Mouse (Mus musculus): ENCODE results near the gene Bicd1. TPM values are rescaled to one million over a fixed set of nuclear protein-coding genes. Genes with fewer than 3 reads are reported as not detected.
"Not testable (repeated sequence)": the region's sequence is repeated elsewhere in the genome, so short reads cannot be mapped to it uniquely, and the experiment has no call there.

The Bicd1 gene
- polyA plus RNA-seq, 1 experiment from 2014 or later: 7.3 TPM

DNA sequence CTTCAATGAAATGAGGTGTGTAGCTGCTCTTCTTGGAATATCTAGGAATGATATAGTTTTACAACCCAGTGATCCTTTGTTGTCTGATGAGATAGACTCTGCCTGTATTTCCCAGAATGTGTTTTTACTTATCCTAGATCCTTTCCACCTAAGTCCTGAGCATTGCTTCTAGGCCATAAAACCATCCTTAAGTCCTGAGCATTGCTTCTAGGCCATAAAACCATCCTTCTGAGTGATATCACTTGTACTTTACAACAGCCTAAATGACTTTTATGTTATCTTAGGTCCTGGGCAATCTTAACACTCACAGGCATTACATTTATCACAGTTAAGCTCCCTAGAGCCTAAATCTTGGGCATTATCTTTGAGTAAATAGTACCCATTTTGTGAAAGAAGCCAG lies 48.6 kb downstream of the Bicd1 start:
- Histone ChIP-seq H3K36me3 (ENCODE audit: insufficient read depth) (no peaks in the 10 kb centered on the region), H3K27me3 (ENCODE audit: insufficient read depth, low read length) (no peaks in the 10 kb centered on the region), H3K27ac (ENCODE audit: low read depth) (no peak overlapping the region), H3K9ac (no peak overlapping the region), H3K4me3 (ENCODE audit: low read depth, low read length) (no peak overlapping the region), H3K4me1 (ENCODE audit: insufficient read depth) (no peaks in the 10 kb centered on the region), H3K9me3 (ENCODE audit: low read depth, low read length) (no peaks in the 10 kb centered on the region), H3K4me2 (no peak overlapping the region)
- DNase-seq (no peak), ATAC-seq (ENCODE audit: insufficient read depth) (no peak)
- no peak for TF ChIP-seq CTCF (IDR thresholded peaks at IDR 0.05; ENCODE audit: low read depth)

DNA sequence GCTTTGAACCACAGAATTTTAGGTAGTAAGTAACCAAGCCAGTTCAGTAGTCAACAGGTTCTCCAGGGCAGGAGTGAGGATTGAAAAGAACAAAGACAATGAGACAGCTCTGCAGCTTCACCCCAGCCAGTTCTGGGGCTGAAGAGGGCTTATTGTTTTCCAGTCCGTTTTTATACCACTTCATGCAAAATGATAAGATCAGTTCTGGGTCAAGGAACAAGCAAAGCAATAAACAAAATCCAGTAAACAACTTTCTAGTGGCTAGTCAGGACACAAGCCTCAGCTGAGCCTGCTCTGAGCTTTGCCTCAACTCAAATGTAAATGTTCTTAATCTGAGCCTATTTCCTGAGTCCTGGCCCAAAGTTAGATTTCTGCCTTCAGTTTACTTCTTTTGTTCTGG lies 52.3 kb downstream of the Bicd1 start:
- no peak for DNase-seq
- no peak overlapping the region for H3K4me2 ChIP-seq
- ATAC-seq (ENCODE audit: insufficient read depth): no peak
- H3K27ac ChIP-seq (ENCODE audit: low read depth): no peak overlapping the region
- no peaks in the 10 kb centered on the region for H3K9me3 ChIP-seq (ENCODE audit: low read depth, low read length)
- no peaks in the 10 kb centered on the region for H3K36me3 ChIP-seq (ENCODE audit: insufficient read depth)
- H3K4me3 ChIP-seq (ENCODE audit: low read depth, low read length): no peak overlapping the region
- no peak for TF ChIP-seq CTCF (IDR thresholded peaks at IDR 0.05; ENCODE audit: low read depth)
- no peaks in the 10 kb centered on the region for H3K27me3 ChIP-seq (ENCODE audit: insufficient read depth, low read length)
- no peak overlapping the region for H3K9ac ChIP-seq
- 13% methylated on average over 1 of the region's 1 CpGs for WGBS
- H3K4me1 ChIP-seq (ENCODE audit: insufficient read depth): no peaks in the 10 kb centered on the region

DNA sequence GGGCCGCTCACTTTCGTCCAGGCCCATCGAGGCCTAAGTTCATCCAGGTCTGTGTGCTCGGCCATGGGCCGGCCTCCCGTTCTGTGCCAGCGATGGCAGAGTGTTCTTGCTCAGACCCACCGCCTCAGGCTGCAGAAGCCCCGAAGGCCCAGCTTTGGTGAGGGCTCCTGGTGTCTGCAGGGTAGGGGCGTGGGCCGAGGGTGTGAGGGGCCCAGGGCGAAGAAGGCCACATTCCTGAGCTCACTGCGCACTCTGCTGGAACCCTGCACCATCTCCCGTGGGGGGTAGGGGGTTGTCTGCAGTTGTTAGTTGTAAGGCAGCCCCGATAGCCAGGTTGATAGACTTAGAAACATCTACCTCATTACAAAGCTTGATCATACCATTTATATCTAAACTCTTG lies 62.8 kb downstream of the Bicd1 start:
- no peaks in the 10 kb centered on the region for H3K36me3 ChIP-seq (ENCODE audit: insufficient read depth)
- no peaks in the 10 kb centered on the region for H3K9me3 ChIP-seq (ENCODE audit: low read depth, low read length)
- no peaks in the 10 kb centered on the region for H3K4me1 ChIP-seq (ENCODE audit: insufficient read depth)
- H3K9ac ChIP-seq: no peak overlapping the region
- WGBS: 71% methylated on average over 15 of the region's 15 CpGs
- ATAC-seq (ENCODE audit: insufficient read depth) (no peak), DNase-seq (no peak)
- no peak overlapping the region for H3K4me2 ChIP-seq
- TF ChIP-seq CTCF (IDR thresholded peaks at IDR 0.05; ENCODE audit: low read depth): no peak
- no peaks in the 10 kb centered on the region for H3K27me3 ChIP-seq (ENCODE audit: insufficient read depth, low read length)
- no peak overlapping the region for H3K27ac ChIP-seq (ENCODE audit: low read depth)
- H3K4me3 ChIP-seq (ENCODE audit: low read depth, low read length): no peak overlapping the region

DNA sequence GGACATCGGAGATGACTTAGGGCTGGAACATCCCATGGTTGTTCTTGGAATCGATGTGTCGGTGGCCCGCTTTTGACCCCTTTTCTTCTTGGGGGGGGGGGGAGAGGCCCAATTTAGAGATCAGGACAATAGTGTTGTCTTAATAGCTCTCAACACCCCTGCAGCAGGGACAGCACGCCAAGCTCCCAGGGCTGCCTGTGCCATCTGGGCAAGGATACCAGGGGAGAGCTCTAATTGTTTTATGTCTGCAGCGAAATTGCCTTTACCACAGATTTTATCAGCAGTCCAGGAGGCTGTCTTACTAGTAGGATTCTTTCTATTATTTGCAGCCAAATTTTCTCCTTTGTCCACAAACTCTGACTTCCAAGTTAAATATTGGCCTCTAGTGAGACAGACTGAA lies 63.8 kb downstream of the Bicd1 start:
- WGBS: 87% methylated on average over 6 of the region's 6 CpGs

DNA sequence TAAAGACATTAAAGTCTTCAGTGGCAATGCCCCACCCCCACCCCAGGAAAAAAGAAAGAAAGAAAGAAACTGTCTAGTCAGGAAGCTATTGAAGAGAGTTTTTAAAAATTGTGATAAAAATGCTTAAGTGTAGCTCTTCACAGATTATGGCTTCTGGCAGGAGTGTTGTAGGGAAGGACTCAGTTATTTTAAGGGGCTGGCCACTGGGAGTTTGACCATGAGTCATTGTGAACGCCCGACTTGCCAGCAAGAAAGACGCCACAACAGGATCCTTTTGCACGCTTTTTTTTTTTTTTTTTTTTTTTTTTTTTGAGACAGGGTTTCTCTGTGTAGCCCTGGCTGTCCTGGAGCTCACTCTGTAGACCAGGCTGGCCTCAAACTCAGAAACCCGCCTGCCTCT lies 73.2 kb downstream of the Bicd1 start:
- not testable (repeated sequence) for H3K9ac ChIP-seq; H3K9me3 ChIP-seq (ENCODE audit: low read depth, low read length); H3K27ac ChIP-seq (ENCODE audit: low read depth); H3K4me1 ChIP-seq (ENCODE audit: insufficient read depth); DNase-seq; H3K4me3 ChIP-seq (ENCODE audit: low read depth, low read length); H3K27me3 ChIP-seq (ENCODE audit: insufficient read depth, low read length); H3K36me3 ChIP-seq (ENCODE audit: insufficient read depth); H3K4me2 ChIP-seq; ATAC-seq (ENCODE audit: insufficient read depth)
- WGBS: 95% methylated on average over 5 of the region's 5 CpGs

More for the DNA sequence above, 63.8 kb downstream of the Bicd1 start:
- not testable (repeated sequence) for H3K4me1 ChIP-seq (ENCODE audit: insufficient read depth); H3K9ac ChIP-seq; DNase-seq; H3K4me3 ChIP-seq (ENCODE audit: low read depth, low read length); H3K36me3 ChIP-seq (ENCODE audit: insufficient read depth); H3K27me3 ChIP-seq (ENCODE audit: insufficient read depth, low read length); H3K27ac ChIP-seq (ENCODE audit: low read depth); ATAC-seq (ENCODE audit: insufficient read depth); H3K9me3 ChIP-seq (ENCODE audit: low read depth, low read length); H3K4me2 ChIP-seq

DNA sequence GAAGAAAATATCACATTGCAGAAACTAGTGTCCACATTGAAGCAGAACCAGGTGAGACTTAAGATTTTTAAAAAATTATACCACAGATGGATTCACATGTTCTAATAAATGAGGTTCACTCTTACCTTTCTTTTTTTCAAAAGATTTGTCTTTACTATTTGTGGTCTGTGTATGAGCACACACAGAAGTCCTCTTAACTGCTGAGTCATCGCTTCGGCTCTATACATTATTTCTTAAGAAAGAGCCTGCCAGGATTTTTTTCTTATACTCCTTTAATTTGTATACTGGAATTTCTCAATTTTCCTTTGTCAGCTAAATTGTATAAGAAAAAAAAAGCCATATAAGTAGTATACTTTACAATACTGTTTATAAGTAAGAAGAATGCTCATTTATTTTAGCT lies 86.0 kb downstream of the Bicd1 start:
- H3K9ac ChIP-seq: no peak overlapping the region
- no peak overlapping the region for H3K27ac ChIP-seq (ENCODE audit: low read depth)
- no peaks in the 10 kb centered on the region for H3K36me3 ChIP-seq (ENCODE audit: insufficient read depth)
- no peak for DNase-seq
- TF ChIP-seq CTCF (IDR thresholded peaks at IDR 0.05; ENCODE audit: low read depth): no peak
- WGBS: 93% methylated on average over 2 of the region's 2 CpGs
- no peaks in the 10 kb centered on the region for H3K27me3 ChIP-seq (ENCODE audit: insufficient read depth, low read length)
- no peaks in the 10 kb centered on the region for H3K4me1 ChIP-seq (ENCODE audit: insufficient read depth)
- no peak overlapping the region for H3K4me3 ChIP-seq (ENCODE audit: low read depth, low read length)
- no peak for ATAC-seq (ENCODE audit: insufficient read depth)
- H3K9me3 ChIP-seq (ENCODE audit: low read depth, low read length): no peaks in the 10 kb centered on the region
- H3K4me2 ChIP-seq: no peak overlapping the region

DNA sequence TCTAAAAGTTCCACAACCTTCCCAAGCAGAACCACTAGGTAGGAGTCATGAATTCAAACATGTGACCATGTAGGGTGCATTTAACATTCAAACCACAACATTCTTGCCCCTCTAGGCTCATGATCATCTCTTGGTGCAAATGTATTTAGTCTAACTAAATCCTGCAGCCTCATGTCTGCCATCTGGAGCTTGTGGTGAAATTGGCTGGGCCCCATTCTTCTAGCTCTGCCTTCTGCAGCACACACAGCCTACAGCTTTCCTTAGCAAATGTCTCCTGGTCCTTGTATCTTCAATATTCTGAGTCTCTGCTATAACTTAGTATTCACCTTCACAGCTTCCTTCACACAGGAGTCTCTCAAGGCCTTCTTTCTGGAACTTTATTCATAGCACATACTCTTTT lies 87.2 kb downstream of the Bicd1 start:
- Histone ChIP-seq H3K4me3 (ENCODE audit: low read depth, low read length) (no peak overlapping the region), H3K36me3 (ENCODE audit: insufficient read depth) (no peaks in the 10 kb centered on the region), H3K4me2 (no peak overlapping the region), H3K9ac (no peak overlapping the region), H3K27me3 (ENCODE audit: insufficient read depth, low read length) (no peaks in the 10 kb centered on the region), H3K4me1 (ENCODE audit: insufficient read depth) (no peaks in the 10 kb centered on the region), H3K27ac (ENCODE audit: low read depth) (no peak overlapping the region), H3K9me3 (ENCODE audit: low read depth, low read length) (no peaks in the 10 kb centered on the region)
- ATAC-seq (ENCODE audit: insufficient read depth) (no peak), DNase-seq (no peak)
- TF ChIP-seq CTCF (IDR thresholded peaks at IDR 0.05; ENCODE audit: low read depth): no peak

Measured in lung, embryonic 14.5 days (tissue).